Mouse (Mus musculus) left cerebral cortex, postnatal 10 days (tissue): ENCODE data around the gene Cenpf. TPM values are rescaled to one million over a fixed set of nuclear protein-coding genes. Genes with fewer than 3 reads are reported as not detected.

Experiments
- DNase-seq, 2 experiments: peaks; one replicate each; pipeline ENCODE4 v3.0.0; 2021 to 2022; ENCODE audit warnings: low spot score in 2 of 2, mixed read lengths in 1 of 2; ENCODE audit errors: extremely low spot score in 1 of 2
- intact Hi-C: fragments of 180-260 bp; cut with DNase I; formaldehyde crosslinking; loops from one replicate; pipeline ENCODE4 v1.15.1; 2025
- total RNA-seq, 2 experiments: library from RNA; stranded (reverse); gene quantifications; 2 replicates each; pipeline ENCODE4 v1.2.3; 2021

Cenpf gene
- total RNA-seq, result 1 to 10 TPM; 2.3 to 2.8 TPM

- DNase-seq, result peak; percentile 98 to 99
- intact Hi-C loops, result loop anchor here (5.0 kb wide), 1 partner anchor 239 kb away; no protein-coding TSS in a partner anchor
These were observed at the start of gene Cenpf for GRCm38 (mm10) chr1:189687654-189688387. TSS of gene Cenpf (minus strand) at chr1:189688086.

GRCm38 (mm10) chr1:189732156-189732555 is 44.3 kb upstream of the Cenpf start:
- intact Hi-C loops, result no loop called here
- DNase-seq, result no peak

- no peak for DNase-seq
- intact Hi-C loops, result no loop called here
These were observed 43.8 kb upstream of the Cenpf start for GRCm38 (mm10) chr1:189731697-189732096.

GRCm38 (mm10) chr1:189729141-189729815 is 41.4 kb upstream of the Cenpf start:
- no peak for DNase-seq
- intact Hi-C loops, result no loop called here

GRCm38 (mm10) chr1:189728784-189729115 is 40.9 kb upstream of the Cenpf start:
- DNase-seq, result no peak
- intact Hi-C loops, result no loop called here

- peak in 1 of 2 experiments; percentile 90 for DNase-seq
- intact Hi-C loops, result no loop called here
These were observed 40.2 kb upstream of the Cenpf start, which contains the start of gene Ptpn14 for GRCm38 (mm10) chr1:189727884-189728783. TSS of gene Ptpn14 (plus strand) at chr1:189728268.

- DNase-seq, result peak in 1 of 2 experiments; percentile 74
- intact Hi-C loops, result no loop called here
These were observed 39.5 kb upstream of the Cenpf start for GRCm38 (mm10) chr1:189727346-189727883.

GRCm38 (mm10) chr1:189726121-189726520 is 38.2 kb upstream of the Cenpf start:
- DNase-seq, result no peak
- intact Hi-C loops, result no loop called here

- no peak for DNase-seq
- intact Hi-C loops, result no loop called here
These were observed 30.7 kb upstream of the Cenpf start for GRCm38 (mm10) chr1:189718600-189718999.

GRCm38 (mm10) chr1:189717546-189717945 is 29.7 kb upstream of the Cenpf start:
- DNase-seq, result no peak
- intact Hi-C loops, result no loop called here

GRCm38 (mm10) chr1:189715915-189716797 is 28.3 kb upstream of the Cenpf start:
- intact Hi-C loops, result no loop called here
- DNase-seq, result peak in 1 of 2 experiments; percentile 45

- DNase-seq, result no peak
- intact Hi-C loops, result no loop called here
These were observed 21.1 kb upstream of the Cenpf start for GRCm38 (mm10) chr1:189709001-189709400.

GRCm38 (mm10) chr1:189707419-189707818 is 19.5 kb upstream of the Cenpf start:
- intact Hi-C loops, result no loop called here
- no peak for DNase-seq

- intact Hi-C loops, result no loop called here
- no peak for DNase-seq
These were observed 19.1 kb upstream of the Cenpf start for GRCm38 (mm10) chr1:189707014-189707413.

- intact Hi-C loops, result no loop called here
- DNase-seq, result no peak
These were observed 18.3 kb upstream of the Cenpf start for GRCm38 (mm10) chr1:189706040-189706645.

GRCm38 (mm10) chr1:189703591-189703990 is 15.7 kb upstream of the Cenpf start:
- intact Hi-C loops, result loop anchor here (5.0 kb wide), 2 partner anchors 179 to 269 kb away; no protein-coding TSS in a partner anchor
- DNase-seq, result no peak

- intact Hi-C loops, result loop anchor here (5.0 kb wide), 2 partner anchors 179 to 269 kb away; no protein-coding TSS in a partner anchor
- DNase-seq, result no peak
These were observed 15.3 kb upstream of the Cenpf start for GRCm38 (mm10) chr1:189703156-189703555.
